15 mouse cellular contexts compared by ENCODE assay signal in the genomic region with DNA sequence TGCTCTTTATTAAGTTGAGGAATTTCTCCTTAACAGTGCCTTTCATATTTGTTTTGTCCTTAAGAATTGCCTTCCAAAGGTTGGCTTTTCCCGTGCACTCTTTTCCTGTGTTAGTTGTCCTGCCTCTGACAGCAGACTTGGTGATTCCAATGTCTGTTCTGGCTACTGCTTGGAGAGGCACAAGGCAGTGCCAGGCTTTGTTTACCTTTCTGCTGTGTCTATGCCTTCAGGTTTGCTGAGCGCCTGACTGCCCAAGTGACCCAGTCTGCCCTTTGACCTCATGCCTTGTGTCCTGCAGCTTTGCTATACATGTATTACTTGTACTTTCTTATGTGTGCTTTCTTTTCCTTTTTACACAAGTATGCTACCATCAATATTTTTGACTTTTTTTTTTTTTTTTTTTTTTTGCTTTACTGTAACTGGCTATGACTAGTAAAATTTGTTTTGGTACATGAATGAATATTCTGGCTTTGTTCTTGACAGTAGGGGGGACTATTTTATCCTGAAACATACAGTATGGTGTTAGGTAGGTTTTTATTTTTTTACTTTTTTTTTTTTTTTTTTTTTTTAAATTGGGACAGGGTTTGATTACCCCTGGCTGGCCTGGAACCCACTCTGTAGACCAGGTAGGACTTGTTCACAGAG. TPM values are rescaled to one million over a fixed set of nuclear protein-coding genes. Genes with fewer than 3 reads are reported as not detected.
A peak's percentile ranks its signal among the peaks of the same experiment; 100 is the strongest.
DNase-seq lines count a peak whose midpoint lies in the region; ATAC-seq lines count a peak whose summit lies in the region.
"Had no signal": no experiment of that assay in that cellular context is flagged by ENCODE, and none has a peak within 500 bp of the region (broad histone marks: within the 10 kb centered on the region; RNA-seq: fewer than 3 reads in every experiment).

No protein-coding gene starts in this region.

- H3K27me3 ChIP-seq in heart, embryonic 10.5 days (ENCODE audit: insufficient read depth, poor library complexity, severe bottlenecking) = no peaks in the 10 kb centered on the region
- no peaks in the 10 kb centered on the region for H3K27me3 ChIP-seq in megakaryocyte, embryonic 14.5 days (replicated peaks)
- H3K27me3 ChIP-seq in forebrain, embryonic 15.5 days = no peaks in the 10 kb centered on the region
- H3K27me3 ChIP-seq in forebrain, embryonic 11.5 days (ENCODE audit: control insufficient read depth, insufficient read depth, low read length) = no peaks in the 10 kb centered on the region
- H3K27me3 ChIP-seq: liver, embryonic 15.5 days; midbrain, embryonic 13.5 days had no signal

- H3K4me1 ChIP-seq in heart, embryonic 10.5 days = peaks cover 43% of the 10 kb centered on the region
- peaks cover 86% of the 10 kb centered on the region for H3K4me1 ChIP-seq in megakaryocyte, embryonic 14.5 days
- H3K4me1 ChIP-seq in forebrain, embryonic 15.5 days = peaks cover 11% of the 10 kb centered on the region
- H3K4me1 ChIP-seq in forebrain, embryonic 11.5 days (replicated peaks; ENCODE audit: control insufficient read depth, insufficient read depth, low read length) = 0 out of 2 replicates have a peak, but pooled peaks cover 2% of the 10 kb centered on the region

- no peak overlapping the region for H3K4me2 ChIP-seq in forebrain, embryonic 15.5 days (replicated peaks)
- H3K4me2 ChIP-seq in forebrain, embryonic 11.5 days (ENCODE audit: low read depth, low read length, severe bottlenecking) = no peak overlapping the region
- H3K4me2 ChIP-seq: hindbrain, embryonic 14.5 days; liver, embryonic 15.5 days; midbrain, embryonic 13.5 days had no signal

- H3K9me3 ChIP-seq in heart, embryonic 10.5 days = no peaks in the 10 kb centered on the region
- H3K9me3 ChIP-seq in megakaryocyte, embryonic 14.5 days = no peaks in the 10 kb centered on the region
- no peaks in the 10 kb centered on the region for H3K9me3 ChIP-seq in forebrain, embryonic 15.5 days
- H3K9me3 ChIP-seq in forebrain, embryonic 11.5 days (ENCODE audit: control insufficient read depth, low read length) = no peaks in the 10 kb centered on the region
- H3K9me3 ChIP-seq: G1E; liver, embryonic 15.5 days; midbrain, embryonic 13.5 days had no signal

- H3K36me3 ChIP-seq in heart, embryonic 10.5 days = no peaks in the 10 kb centered on the region
- H3K36me3 ChIP-seq in megakaryocyte, embryonic 14.5 days (replicated peaks; ENCODE audit: low read length) = peaks cover 14% of the 10 kb centered on the region
- no peaks in the 10 kb centered on the region for H3K36me3 ChIP-seq in forebrain, embryonic 15.5 days
- no peaks in the 10 kb centered on the region for H3K36me3 ChIP-seq in forebrain, embryonic 11.5 days (ENCODE audit: control insufficient read depth, insufficient read depth, low read length)
- H3K36me3 ChIP-seq: liver, embryonic 15.5 days; midbrain, embryonic 13.5 days had no signal

- WGBS in heart, embryonic 10.5 days = 57% methylated on average over 2 of the region's 2 CpGs
- 70% methylated on average over 2 of the region's 2 CpGs for WGBS in forebrain, embryonic 15.5 days
- 46% methylated on average over 2 of the region's 2 CpGs for WGBS in forebrain, embryonic 11.5 days

- no peak overlapping the region for H3K9ac ChIP-seq in forebrain, embryonic 15.5 days (replicated peaks)
- no peak overlapping the region for H3K9ac ChIP-seq in forebrain, embryonic 11.5 days (ENCODE audit: low read length)
- H3K9ac ChIP-seq: hindbrain, embryonic 14.5 days; liver, embryonic 15.5 days; midbrain, embryonic 13.5 days had no signal

- no peak overlapping the region for H3K4me3 ChIP-seq in heart, embryonic 10.5 days
- peak overlapping the region; percentile 71 for H3K4me3 ChIP-seq in megakaryocyte, embryonic 14.5 days (replicated peaks)
- no peak overlapping the region for H3K4me3 ChIP-seq in forebrain, embryonic 15.5 days
- H3K4me3 ChIP-seq in forebrain, embryonic 11.5 days (ENCODE audit: low read depth, low read length) = no peak overlapping the region
- H3K4me3 ChIP-seq: liver, embryonic 15.5 days; midbrain, embryonic 13.5 days; myocyte had no signal

- no peak for DNase-seq in heart, embryonic 10.5 days (ENCODE audit: low spot score)
- DNase-seq in heart, adult 18-20 months = no peak
- peak; percentile 28 for DNase-seq in kidney, postnatal 10 days
- no peak for DNase-seq in forebrain, embryonic 11.5 days (ENCODE audit: low spot score)
- DNase-seq: adrenal gland, adult 2 months; cerebellum, adult 8-10 months; right cerebral cortex, adult 18-20 months had no signal

- H3K27ac ChIP-seq in heart, embryonic 10.5 days = 0 out of 2 replicates have a peak overlapping the region, but pooled peaks have one; percentile 13
- H3K27ac ChIP-seq in forebrain, embryonic 15.5 days (replicated peaks) = no peak overlapping the region
- H3K27ac ChIP-seq in forebrain, embryonic 11.5 days (ENCODE audit: low read depth, low read length) = no peak overlapping the region
- H3K27ac ChIP-seq: hindbrain, embryonic 14.5 days; liver, embryonic 15.5 days; midbrain, embryonic 13.5 days had no signal

- ATAC-seq in megakaryocyte, adult 5-6 weeks (ENCODE audit: poor library complexity, severe bottlenecking) = no peak
- no peak for ATAC-seq in forebrain, embryonic 15.5 days (replicated peaks)
- no peak for ATAC-seq in forebrain, embryonic 11.5 days (replicated peaks; ENCODE audit: low FRiP score)
- ATAC-seq: midbrain, embryonic 13.5 days had no signal

RNA-seq across cellular contexts. Expression of a gene that starts 54.0 kb away (rescaled TPM):
- 61.1 and 73.9 TPM in 2 replicates for polyA plus RNA-seq in heart, embryonic 10.5 days (2016; fragmentation: Nextera tagmentation; extraction: Ambion mirVana)
- 10 to 100 TPM; 47.4 to 52.1 TPM for total RNA-seq in heart, adult 18-20 months (2021)
- 2.9 and 13.1 TPM in 2 replicates for polyA plus RNA-seq in megakaryocyte, embryonic 14.5 days (2012; ENCODE audit: insufficient read depth, low replicate concordance)
- 30.0 and 30.4 TPM in 2 replicates for total RNA-seq in megakaryocyte, adult 5-6 weeks (2015)
- total RNA-seq in megakaryocyte, adult 5-6 weeks (2017) = 47.0 and 52.8 TPM in 2 replicates
- 125 and 127 TPM in 2 replicates for polyA plus RNA-seq in forebrain, embryonic 15.5 days (2015; fragmentation: Nextera tagmentation; extraction: Ambion mirVana)
- 95.8 and 104 TPM in 2 replicates for polyA plus RNA-seq in forebrain, embryonic 11.5 days (2014; fragmentation: Nextera tagmentation; extraction: Ambion mirVana)
